Mouse (Mus musculus) testis, postnatal 10 days (tissue): ENCODE measurements at regions not wholly inside any gene's neighbourhood (a gene's known extent, or its start where the extent isn't known, plus 50 kb on each side); places are given as distances from the start of the nearest gene placed in this dataset.

ENCODE experiments used
- DNase-seq: peaks from one replicate; pipeline ENCODE4 v3.0.0; 2021; ENCODE audit warnings: low spot score

- DNase-seq, result no peak
Measured at GRCm38 (mm10) chr8:35991936-35992603, 226.5 kb downstream of the Gm19410 start.

GRCm38 (mm10) chr8:35996330-35997077, 230.9 kb downstream of the Gm19410 start:
- DNase-seq, result no peak

DNA sequence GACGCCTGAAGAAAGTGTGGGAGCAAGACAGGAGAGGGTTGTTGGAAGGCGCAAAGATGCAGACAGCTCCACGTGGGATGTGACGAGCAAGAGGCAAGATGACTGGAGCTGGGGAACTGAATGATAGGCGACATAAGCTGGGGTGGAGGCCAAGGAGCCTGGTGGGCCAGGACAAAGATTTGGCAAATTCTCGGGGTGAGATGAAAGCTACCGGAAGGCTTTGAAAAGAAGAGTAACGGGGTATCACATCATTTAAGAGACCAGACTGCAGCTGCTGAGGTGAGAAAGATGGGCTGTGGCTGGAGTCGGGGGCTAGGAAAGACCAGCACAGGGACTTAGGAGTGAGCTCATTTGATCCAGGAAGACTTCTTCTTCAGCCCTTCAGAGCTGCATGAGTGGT, 234.0 kb downstream of the Gm19410 start:
- DNase-seq, result no peak

- no peak for DNase-seq
Measured at GRCm38 (mm10) chr8:36004387-36004786, 238.8 kb downstream of the Gm19410 start.

DNA sequence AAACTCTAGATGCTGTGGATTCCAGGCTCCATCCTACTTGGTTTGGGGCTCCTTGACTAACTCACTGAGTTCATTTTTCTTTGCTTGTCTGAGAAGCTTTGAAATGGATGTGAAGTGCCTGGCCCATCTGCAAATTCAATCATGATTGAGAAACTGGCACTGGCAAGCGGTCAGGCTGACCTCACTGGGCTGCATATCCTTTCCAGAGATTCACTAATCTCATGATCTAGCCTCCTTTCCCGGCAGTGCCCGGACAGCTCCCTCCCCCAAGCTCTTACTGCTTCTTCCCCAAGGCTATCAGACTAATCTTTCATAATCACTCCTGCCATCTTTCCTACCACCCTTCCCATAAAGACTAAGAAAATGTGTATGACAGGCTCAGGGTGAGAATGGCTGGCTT, 239.9 kb downstream of the Gm19410 start:
- DNase-seq, result no peak

DNA sequence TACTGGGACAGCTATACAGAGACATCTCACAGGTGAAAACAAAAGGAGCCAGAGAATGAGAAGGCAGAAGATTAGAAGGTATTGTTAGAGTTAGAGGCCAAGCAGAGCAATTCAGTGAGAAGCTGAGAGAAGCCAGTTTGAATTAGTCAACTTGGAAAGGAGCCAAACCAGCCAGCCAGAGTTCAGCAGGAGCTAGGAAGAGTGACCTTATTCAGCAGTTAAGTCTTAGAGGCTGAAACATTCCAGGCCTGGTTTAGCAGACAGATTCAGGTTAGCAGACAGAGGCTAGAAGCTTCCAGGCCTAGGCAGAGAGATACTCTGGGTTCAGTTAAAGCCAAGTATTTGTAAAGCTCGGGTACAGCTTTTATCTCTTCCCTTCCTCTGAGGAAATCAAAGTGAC, 242.1 kb downstream of the Gm19410 start:
- DNase-seq, result no peak

DNA sequence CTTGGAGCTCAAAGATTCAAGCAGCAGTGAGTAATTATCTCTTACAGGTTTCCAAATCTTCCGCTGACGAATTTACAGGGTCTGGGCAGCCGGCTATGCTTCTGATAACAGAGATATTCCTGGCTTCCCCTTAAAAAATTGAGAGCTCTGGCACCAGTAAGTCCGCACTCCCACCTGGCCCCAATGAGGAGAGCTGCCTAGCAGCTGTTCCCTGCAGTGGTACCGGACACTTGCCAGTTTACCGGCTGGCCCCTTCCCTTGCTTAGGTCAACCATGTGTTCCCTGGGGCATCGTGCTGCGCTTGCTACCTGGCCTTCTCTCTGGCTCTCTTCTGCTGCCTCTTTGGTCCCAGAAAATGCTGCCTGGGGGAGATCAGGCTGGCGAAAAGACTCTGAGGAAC, 244.0 kb downstream of the Gm19410 start:
- no peak for DNase-seq

- no peak for DNase-seq
Measured at GRCm38 (mm10) chr8:36010446-36011217, 245.0 kb downstream of the Gm19410 start.

DNA sequence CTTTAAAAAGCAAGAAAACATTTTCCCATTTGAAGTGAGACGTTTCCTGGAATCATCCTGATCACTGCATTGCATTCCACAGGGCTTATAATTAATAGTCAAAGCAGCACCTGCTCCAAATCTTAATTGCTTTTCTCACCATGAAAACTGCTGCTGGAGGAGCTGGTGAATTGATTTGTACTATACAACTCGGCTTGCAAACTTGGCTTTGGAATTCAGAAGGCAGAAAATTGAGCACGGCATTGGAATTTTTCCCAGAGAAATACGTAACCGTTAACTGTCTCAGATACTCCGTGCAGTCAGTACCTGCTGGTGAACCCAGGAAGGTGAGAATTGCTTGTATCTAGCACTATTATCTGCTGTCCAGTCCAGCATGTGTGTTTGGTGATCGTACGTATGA, 249.3 kb downstream of the Gm19410 start:
- no peak for DNase-seq

GRCm38 (mm10) chr8:36016321-36017114, 250.9 kb downstream of the Gm19410 start:
- no peak for DNase-seq

- no peak for DNase-seq
Measured at GRCm38 (mm10) chr8:36018993-36019753, 253.6 kb downstream of the Gm19410 start.

- DNase-seq, result no peak
Measured at GRCm38 (mm10) chr8:36019895-36020294, 254.3 kb downstream of the Gm19410 start.

- no peak for DNase-seq
Measured at GRCm38 (mm10) chr8:36027586-36027985, 262.0 kb downstream of the Gm19410 start.

DNA sequence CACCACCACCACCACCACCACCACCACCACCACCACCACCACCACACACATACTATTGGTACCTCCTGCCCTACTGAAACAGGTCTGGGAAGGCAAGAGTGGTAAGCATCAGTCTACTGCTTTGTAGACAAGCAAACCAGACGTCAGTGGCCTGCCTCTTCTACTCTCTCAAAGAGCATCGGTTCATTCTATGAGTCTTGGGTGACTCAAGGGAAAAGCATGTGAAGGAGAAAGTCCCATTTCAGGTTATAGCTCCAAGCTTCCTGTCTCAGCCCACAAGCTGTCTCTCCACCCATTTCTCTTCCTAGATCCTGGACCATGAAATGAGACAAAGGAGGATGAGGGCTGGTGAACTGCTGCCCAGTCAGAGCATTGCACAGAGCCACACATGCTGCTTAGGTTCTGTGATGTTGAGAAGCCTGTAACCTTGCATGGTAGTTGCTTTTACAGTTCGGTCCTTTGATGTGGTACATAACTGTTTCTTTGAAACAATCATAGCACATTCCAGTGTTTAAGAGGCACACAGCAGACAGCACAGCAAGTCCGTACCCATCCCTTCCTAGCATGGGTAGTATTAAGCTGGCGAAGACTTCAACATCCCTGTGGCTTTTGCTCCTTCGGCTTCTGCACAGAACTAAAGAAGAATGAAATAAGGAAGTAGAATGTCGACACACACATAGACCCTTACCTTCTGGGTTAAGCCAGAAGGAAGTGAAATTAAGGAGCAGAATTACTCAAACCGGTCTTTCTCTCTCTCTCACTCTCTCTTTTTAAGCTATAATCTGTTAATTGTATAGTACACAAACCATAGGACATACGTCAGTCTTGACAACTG, 262.7 kb downstream of the Gm19410 start:
- no peak for DNase-seq

DNA sequence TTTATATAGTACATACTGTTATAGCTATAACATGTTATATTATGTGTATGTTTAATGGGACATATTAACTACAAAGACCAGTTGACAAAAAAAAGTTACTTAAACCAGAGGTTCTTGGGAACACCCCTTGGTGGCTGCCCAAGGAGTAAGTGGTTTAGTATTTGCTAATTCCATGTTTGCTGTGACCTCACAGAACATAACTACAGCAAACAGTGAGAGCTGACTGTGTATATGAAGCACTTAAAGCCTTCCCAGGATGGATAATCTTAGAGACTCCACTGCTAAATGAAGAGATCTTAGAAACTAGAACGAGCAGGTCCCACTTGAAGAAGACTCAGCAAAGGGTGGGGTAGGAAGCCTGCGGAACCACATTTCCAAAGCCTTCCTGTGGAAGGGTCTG, 263.9 kb downstream of the Gm19410 start:
- DNase-seq, result no peak

- DNase-seq, result no peak
Measured at GRCm38 (mm10) chr8:36030237-36030636, 264.6 kb downstream of the Gm19410 start.

GRCm38 (mm10) chr8:36031966-36032719, 266.6 kb downstream of the Gm19410 start:
- DNase-seq, result no peak

DNA sequence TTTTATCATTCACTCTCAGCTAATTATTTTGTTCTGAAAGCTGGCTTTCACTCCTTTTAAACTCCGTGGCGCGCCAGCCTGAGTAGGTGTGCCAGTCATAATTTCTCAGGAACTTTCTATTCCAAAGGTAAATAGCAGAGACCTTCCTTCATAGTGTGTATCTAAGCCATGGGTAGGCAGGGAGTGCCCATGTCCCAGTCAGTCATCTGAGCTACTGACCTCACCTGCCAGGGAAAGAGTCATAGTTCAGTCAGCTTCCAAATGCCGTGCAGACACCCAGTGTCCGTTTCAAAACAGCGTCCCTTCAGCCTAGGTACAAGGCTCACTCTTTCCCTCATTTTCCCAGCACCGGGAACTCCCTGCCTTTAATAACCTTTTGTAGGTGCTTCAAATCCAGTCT, 269.7 kb downstream of the Gm19410 start:
- DNase-seq, result no peak

DNA sequence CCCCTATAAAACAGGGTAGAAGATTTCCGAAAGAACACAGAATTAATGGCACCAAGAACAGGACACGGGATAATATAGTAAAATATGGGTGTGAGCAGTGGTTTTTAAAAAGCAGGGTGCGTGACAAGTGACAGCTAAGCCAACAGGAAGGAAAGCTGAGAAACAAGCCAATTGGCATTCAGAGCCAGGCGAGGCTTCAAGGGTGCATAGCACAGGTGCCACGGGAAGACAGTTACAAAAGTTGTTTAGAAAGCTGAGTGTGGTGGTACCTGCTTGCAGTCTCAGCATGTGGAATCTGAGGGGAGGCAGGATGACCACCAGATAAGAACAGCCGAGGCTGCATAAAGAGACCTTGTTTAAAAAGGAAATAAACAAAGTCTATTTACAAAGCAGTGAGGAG, 270.7 kb downstream of the Gm19410 start:
- no peak for DNase-seq
